22 mouse cellular contexts compared by ENCODE assay signal in genomic region chr9:54856121-54856520, GRCm38 (mm10). TPM values are rescaled to one million over a fixed set of nuclear protein-coding genes. Genes with fewer than 3 reads are reported as not detected.
DNase-seq lines count a peak whose midpoint lies in the region; ATAC-seq and TF ChIP-seq lines count a peak whose summit lies in the region.
"Had no signal": no experiment of that assay in that cellular context is flagged by ENCODE, and none has a peak within 500 bp of the region (broad histone marks: within the 10 kb centered on the region; RNA-seq: fewer than 3 reads in every experiment).

No protein-coding gene starts in this region.

- H3K4me2 ChIP-seq in hindbrain, embryonic 13.5 days, result no peak overlapping the region
- H3K4me2 ChIP-seq in liver, postnatal 0 days (ENCODE audit: low read depth, low read length), result no peak overlapping the region
- H3K4me2 ChIP-seq: forebrain, embryonic 13.5 days; heart, embryonic 12.5 days; heart, embryonic 15.5 days; hindbrain, embryonic 15.5 days had no signal

- H3K27me3 ChIP-seq in hindbrain, embryonic 10.5 days (ENCODE audit: insufficient read depth, poor library complexity, severe bottlenecking), result no peaks in the 10 kb centered on the region
- H3K27me3 ChIP-seq in hindbrain, embryonic 13.5 days, result no peaks in the 10 kb centered on the region
- H3K27me3 ChIP-seq in E14TG2a.4 (ENCODE audit: insufficient read depth, low read length), result no peaks in the 10 kb centered on the region
- no peaks in the 10 kb centered on the region for H3K27me3 ChIP-seq in liver, postnatal 0 days (ENCODE audit: insufficient read depth, low read length)
- H3K27me3 ChIP-seq: forebrain, embryonic 13.5 days; heart, embryonic 12.5 days; heart, embryonic 15.5 days; hindbrain, embryonic 15.5 days had no signal

- WGBS in hindbrain, embryonic 10.5 days, result 74% methylated on average over 6 of the region's 6 CpGs
- 63% methylated on average over 6 of the region's 6 CpGs for WGBS in hindbrain, embryonic 13.5 days
- WGBS in liver, postnatal 0 days (ENCODE audit: insufficient replicate concordance), result 76% methylated on average over 6 of the region's 6 CpGs

- TF ChIP-seq EP300 in liver, postnatal 0 days (IDR thresholded peaks at IDR 0.05; ENCODE audit: low read depth), result no peak

- DNase-seq in hindbrain, embryonic 10.5 days (ENCODE audit: low spot score), result no peak
- DNase-seq in ES-CJ7 (ENCODE audit: low read depth, low spot score), result peak; percentile 88
- DNase-seq in ZHBTc4 (ENCODE audit: low read depth, low spot score), result peak; percentile 92
- no peak for DNase-seq in neural tube, embryonic 10.5 days (ENCODE audit: extremely low spot score, low spot score)
- DNase-seq in liver, postnatal 0 days, result no peak
- DNase-seq: adrenal gland, postnatal 10 days; adrenal gland, postnatal 36 days; B cell, adult 2 months; cerebellum, adult 18-20 months; cerebellum, adult 9-10 months; cerebellum, postnatal 14 days; gastrocnemius, postnatal 10 days; heart, postnatal 10 days; kidney, adult 18-20 months had no signal

- ATAC-seq in hindbrain, embryonic 13.5 days (ENCODE audit: low FRiP score), result no peak
- no peak for ATAC-seq in liver, postnatal 0 days
- ATAC-seq: forebrain, embryonic 13.5 days; forebrain, embryonic 16.5 days had no signal

- no peaks in the 10 kb centered on the region for H3K36me3 ChIP-seq in hindbrain, embryonic 10.5 days
- no peaks in the 10 kb centered on the region for H3K36me3 ChIP-seq in hindbrain, embryonic 13.5 days
- peaks cover 14% of the 10 kb centered on the region for H3K36me3 ChIP-seq in E14TG2a.4 (ENCODE audit: insufficient read depth, low read length)
- no peaks in the 10 kb centered on the region for H3K36me3 ChIP-seq in liver, postnatal 0 days (replicated peaks; ENCODE audit: insufficient read depth, low read length)
- H3K36me3 ChIP-seq: forebrain, embryonic 10.5 days; heart, embryonic 12.5 days; heart, embryonic 15.5 days; hindbrain, embryonic 15.5 days had no signal

- peaks cover 13% of the 10 kb centered on the region for H3K4me1 ChIP-seq in hindbrain, embryonic 10.5 days (replicated peaks)
- no peaks in the 10 kb centered on the region for H3K4me1 ChIP-seq in hindbrain, embryonic 13.5 days (replicated peaks)
- peaks cover 86% of the 10 kb centered on the region for H3K4me1 ChIP-seq in E14TG2a.4 (replicated peaks; ENCODE audit: low read depth, low read length)
- H3K4me1 ChIP-seq in liver, postnatal 0 days (ENCODE audit: insufficient read depth), result peaks cover 5% of the 10 kb centered on the region; the same call in 1 of the 2 replicates
- H3K4me1 ChIP-seq: forebrain, embryonic 13.5 days; heart, embryonic 15.5 days; hindbrain, embryonic 15.5 days had no signal

- no peak overlapping the region for H3K4me3 ChIP-seq in hindbrain, embryonic 10.5 days
- H3K4me3 ChIP-seq in hindbrain, embryonic 13.5 days, result no peak overlapping the region
- H3K4me3 ChIP-seq in E14TG2a.4 (replicated peaks; ENCODE audit: low read length), result peak overlapping the region; percentile 67
- no peak overlapping the region for H3K4me3 ChIP-seq in liver, postnatal 0 days (ENCODE audit: low read depth, low read length)
- H3K4me3 ChIP-seq: forebrain, embryonic 10.5 days; forebrain, embryonic 13.5 days; heart, embryonic 12.5 days; heart, embryonic 15.5 days; hindbrain, embryonic 15.5 days had no signal

- no peak overlapping the region for H3K9ac ChIP-seq in hindbrain, embryonic 13.5 days
- H3K9ac ChIP-seq in liver, postnatal 0 days (replicated peaks), result no peak overlapping the region
- H3K9ac ChIP-seq: forebrain, embryonic 13.5 days; heart, embryonic 12.5 days; heart, embryonic 15.5 days; hindbrain, embryonic 15.5 days had no signal

- TF ChIP-seq CTCF in E14TG2a.4 (conservative IDR thresholded peaks at IDR 0.05; ENCODE audit: low read length), result no peak
- TF ChIP-seq CTCF in liver, postnatal 0 days (IDR thresholded peaks at IDR 0.05; ENCODE audit: low read depth), result no peak

- H3K27ac ChIP-seq in hindbrain, embryonic 10.5 days, result peak overlapping the region; percentile 2; the same call in 1 of the 2 replicates
- no peak overlapping the region for H3K27ac ChIP-seq in hindbrain, embryonic 13.5 days
- no peak overlapping the region for H3K27ac ChIP-seq in liver, postnatal 0 days (ENCODE audit: low read depth)
- H3K27ac ChIP-seq: forebrain, embryonic 10.5 days; forebrain, embryonic 13.5 days; heart, embryonic 15.5 days; hindbrain, embryonic 15.5 days had no signal

- H3K9me3 ChIP-seq in hindbrain, embryonic 10.5 days, result no peaks in the 10 kb centered on the region
- H3K9me3 ChIP-seq in hindbrain, embryonic 13.5 days, result no peaks in the 10 kb centered on the region
- H3K9me3 ChIP-seq in E14TG2a.4 (ENCODE audit: low read length), result no peaks in the 10 kb centered on the region
- no peaks in the 10 kb centered on the region for H3K9me3 ChIP-seq in liver, postnatal 0 days (ENCODE audit: low read length)
- H3K9me3 ChIP-seq: forebrain, embryonic 10.5 days; forebrain, embryonic 13.5 days; heart, embryonic 12.5 days; heart, embryonic 15.5 days; hindbrain, embryonic 15.5 days had no signal

RNA-seq across cellular contexts. Expression of gene Ireb2, which starts 7.5 kb away (rescaled TPM):
- 41.6 and 44.1 TPM in 2 replicates for polyA plus RNA-seq in hindbrain, embryonic 10.5 days (2016; fragmentation: Nextera tagmentation; extraction: Ambion mirVana)
- 46.0 and 46.5 TPM in 2 replicates for polyA plus RNA-seq in hindbrain, embryonic 13.5 days (2015; fragmentation: Nextera tagmentation; extraction: Ambion mirVana)
- 6.5 and 7.5 TPM in 2 replicates for polyA plus RNA-seq in liver, postnatal 0 days (2015; fragmentation: Nextera tagmentation; extraction: Ambion mirVana)

Comparison
In these comparisons a context has a peak if more than half of its experiments do, and no peak if none do; other contexts are left out.
1. DNase-seq: peak in ES-CJ7 (single experiment) and ZHBTc4 (single experiment); none in hindbrain, embryonic 10.5 days (single experiment), neural tube, embryonic 10.5 days (single experiment) and liver, postnatal 0 days (single experiment).